Mouse (Mus musculus) heart, embryonic 10.5 days (tissue): Measurements from ENCODE around the gene Nin. TPM values are rescaled to one million over a fixed set of nuclear protein-coding genes. Genes with fewer than 3 reads are reported as not detected.

Experiments used
- DNase-seq: peaks from one replicate; pipeline ENCODE4 v3.0.0-alpha.2; 2017; ENCODE audit warnings: low spot score
- H3K27ac ChIP-seq: fragments of 300-500 bp; sonication (generic); 2 replicates; pipeline ENCODE4 v1.5.1; 2016; ENCODE audit warnings: mild to moderate bottlenecking
- H3K27me3 ChIP-seq: fragments of 300-500 bp; sonication (generic); 2 replicates; pipeline ENCODE4 v1.6.1; 2016; ENCODE audit warnings: mild to moderate bottlenecking; ENCODE audit not compliant: poor library complexity, insufficient read depth, severe bottlenecking
- H3K36me3 ChIP-seq: fragments of 300-500 bp; sonication (generic); 2 replicates; pipeline ENCODE4 v1.6.1; 2016; ENCODE audit warnings: mild to moderate bottlenecking, moderate library complexity
- H3K4me1 ChIP-seq: fragments of 300-500 bp; sonication (generic); 2 replicates; pipeline ENCODE4 v1.6.1; 2016; ENCODE audit warnings: mild to moderate bottlenecking
- H3K4me3 ChIP-seq: fragments of 300-500 bp; sonication (generic); 2 replicates; pipeline ENCODE4 v1.5.1; 2016; ENCODE audit warnings: mild to moderate bottlenecking, moderate library complexity
- H3K9me3 ChIP-seq: fragments of 300-500 bp; sonication (generic); 2 replicates; pipeline ENCODE4 v1.6.1; 2016; ENCODE audit warnings: mild to moderate bottlenecking, moderate library complexity
- WGBS: fragments of 180-500 bp; shearing (Covaris S2); methylation state at CpG from one replicate; pipeline ENCODE4 v1.1.7; 2016; 5-methylcytosine and 5-hydroxymethylcytosine counted together
- polyA plus RNA-seq: library from polyadenylated mRNA; unstranded; fragments of >200 nt; fragmentation: Nextera tagmentation; extraction: Ambion mirVana; gene quantifications from 2 replicates; pipeline ENCODE4 v1.2.1, GENCODE M21; 2016

The Nin gene
- polyA plus RNA-seq, 1 experiment from 2014 or later: 5.9 TPM

DNA sequence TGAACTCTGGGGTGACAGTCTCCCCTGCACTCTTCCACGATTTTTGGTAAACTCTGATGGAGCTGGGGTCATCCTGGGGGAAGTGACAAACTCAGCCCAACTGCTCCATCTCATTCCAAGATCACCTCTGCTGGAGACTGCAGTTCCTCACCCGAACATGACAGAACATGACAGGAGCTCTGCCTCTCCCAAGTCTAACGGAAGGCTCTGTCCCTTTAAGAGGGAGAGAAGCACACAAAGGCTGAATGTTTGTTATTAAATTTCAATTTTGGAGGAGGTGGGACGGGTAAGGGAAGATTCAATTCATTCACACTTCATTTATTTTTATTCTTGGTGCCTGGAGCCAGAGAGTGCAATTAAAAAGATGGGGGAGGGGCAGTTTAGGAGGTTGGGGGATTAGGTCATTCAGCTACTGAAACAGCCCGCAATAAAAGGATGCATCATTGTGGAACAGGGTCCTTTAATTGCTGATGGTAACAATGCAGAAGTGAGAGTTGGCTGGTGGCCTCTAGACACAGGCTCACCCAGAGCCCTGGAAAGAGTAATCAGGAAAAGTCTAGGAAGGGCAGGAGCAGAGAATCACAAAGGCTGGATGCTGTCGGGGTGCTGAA lies 44.8 kb downstream of the Nin start:
- Histone ChIP-seq H3K27me3 (no peaks in the 10 kb centered on the region), H3K4me3 (no peak overlapping the region), H3K9me3 (no peaks in the 10 kb centered on the region), H3K27ac (no peak overlapping the region), H3K4me1 (peaks cover 19% of the 10 kb centered on the region), H3K36me3 (no peaks in the 10 kb centered on the region)
- 50% methylated on average over 6 of the region's 6 CpGs for WGBS
- no peak for DNase-seq

- no peak for DNase-seq
- H3K27me3 ChIP-seq: no peaks in the 10 kb centered on the region
- no peaks in the 10 kb centered on the region for H3K36me3 ChIP-seq
- H3K4me1 ChIP-seq: peaks cover 17% of the 10 kb centered on the region
- H3K4me3 ChIP-seq: no peak overlapping the region
- no peaks in the 10 kb centered on the region for H3K9me3 ChIP-seq
- 80% methylated on average over 9 of the region's 9 CpGs for WGBS
- H3K27ac ChIP-seq: no peak overlapping the region
Observed at GRCm38 (mm10) chr12:70067849-70068248, 45.7 kb downstream of the Nin start.

DNA sequence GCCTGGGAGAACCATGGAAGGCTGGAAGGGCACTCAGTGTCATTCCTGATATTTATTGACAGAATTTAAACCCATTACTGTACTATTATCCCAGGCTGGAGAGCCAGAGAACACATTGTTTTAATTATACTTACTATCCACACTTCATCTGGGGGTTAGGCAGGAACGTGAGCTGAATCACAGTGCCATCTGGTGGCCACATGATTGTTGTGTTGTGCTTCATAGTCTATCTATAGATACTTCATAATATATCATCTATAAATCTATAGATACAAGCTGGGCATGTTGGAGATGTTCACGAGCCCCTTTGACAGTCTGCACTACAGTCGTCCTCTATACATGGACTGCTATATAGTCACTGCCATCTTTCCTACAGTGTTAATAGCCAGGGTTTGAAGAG lies 51.4 kb downstream of the Nin start:
- 41% methylated on average over 3 of the region's 3 CpGs for WGBS
- H3K4me3 ChIP-seq: no peak overlapping the region
- no peaks in the 10 kb centered on the region for H3K27me3 ChIP-seq
- no peaks in the 10 kb centered on the region for H3K4me1 ChIP-seq
- H3K9me3 ChIP-seq: no peaks in the 10 kb centered on the region
- no peak overlapping the region for H3K27ac ChIP-seq
- H3K36me3 ChIP-seq: 0 out of 2 replicates have a peak, but pooled peaks cover 3% of the 10 kb centered on the region
- no peak for DNase-seq

- DNase-seq: no peak
- peaks cover 25% of the 10 kb centered on the region for H3K36me3 ChIP-seq
Observed at GRCm38 (mm10) chr12:70058956-70059851, 54.3 kb downstream of the Nin start.

GRCm38 (mm10) chr12:70050699-70051098 lies 62.8 kb downstream of the Nin start:
- no peak overlapping the region for H3K27ac ChIP-seq
- DNase-seq: no peak
- H3K36me3 ChIP-seq: peaks cover 63% of the 10 kb centered on the region
- H3K27me3 ChIP-seq: no peaks in the 10 kb centered on the region
- no peaks in the 10 kb centered on the region for H3K9me3 ChIP-seq
- 60% methylated on average over 7 of the region's 7 CpGs for WGBS
- peaks cover 6% of the 10 kb centered on the region; the same call in 1 of the 2 replicates for H3K4me1 ChIP-seq
- H3K4me3 ChIP-seq: no peak overlapping the region

More at GRCm38 (mm10) chr12:70058956-70059851, 54.3 kb downstream of the Nin start:
- 71% methylated on average over 14 of the region's 14 CpGs for WGBS
- H3K27me3 ChIP-seq: no peaks in the 10 kb centered on the region
- no peak overlapping the region for H3K27ac ChIP-seq
- H3K9me3 ChIP-seq: no peaks in the 10 kb centered on the region
- no peak overlapping the region for H3K4me3 ChIP-seq
- H3K4me1 ChIP-seq: no peaks in the 10 kb centered on the region

DNA sequence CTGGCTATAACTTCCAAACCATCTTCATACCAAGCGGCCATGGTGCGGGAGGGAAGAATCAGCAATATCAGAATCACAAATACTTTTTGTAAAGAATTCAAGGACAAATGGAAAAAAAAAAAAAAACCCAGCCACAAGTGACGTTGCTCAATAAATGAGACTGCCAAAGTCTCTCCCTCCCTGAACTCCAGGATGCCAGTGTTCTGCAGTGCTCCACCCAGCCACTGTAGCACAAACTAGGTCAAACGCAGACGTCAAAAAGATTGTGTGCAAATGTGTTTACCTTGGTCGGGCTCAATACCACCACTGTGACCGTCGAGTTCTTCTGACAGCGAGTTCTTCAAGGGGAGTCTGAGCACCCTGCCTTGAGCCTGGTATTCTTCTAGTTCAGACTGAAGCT lies 64.8 kb downstream of the Nin start:
- Histone ChIP-seq H3K27me3 (no peaks in the 10 kb centered on the region), H3K9me3 (no peaks in the 10 kb centered on the region), H3K27ac (no peak overlapping the region), H3K4me1 (peaks cover 6% of the 10 kb centered on the region; the same call in 1 of the 2 replicates), H3K4me3 (no peak overlapping the region), H3K36me3 (peaks cover 57% of the 10 kb centered on the region)
- 80% methylated on average over 9 of the region's 9 CpGs for WGBS
- no peak for DNase-seq

DNA sequence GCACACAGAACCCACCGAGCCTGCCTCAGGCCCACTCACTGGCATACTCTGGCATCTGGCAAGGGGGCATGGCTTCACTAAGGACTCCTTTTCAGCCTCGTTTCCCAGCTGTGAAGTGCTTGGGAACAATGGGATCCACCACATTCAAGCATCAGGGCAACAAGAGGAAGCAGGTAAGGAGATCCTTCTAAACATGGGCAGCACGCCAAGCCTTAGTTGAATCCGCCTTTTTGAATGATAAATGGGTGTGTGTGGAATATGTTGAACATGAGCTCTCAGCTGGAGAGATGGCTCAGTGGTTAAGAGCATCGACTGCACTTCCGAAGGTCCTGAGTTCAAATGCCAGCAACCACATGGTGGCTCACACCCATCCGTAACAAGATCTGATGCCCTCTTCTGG lies 66.2 kb downstream of the Nin start:
- 91% methylated on average over 7 of the region's 7 CpGs for WGBS
- DNase-seq: no peak
- Histone ChIP-seq H3K4me3 (no peak overlapping the region), H3K4me1 (peaks cover 6% of the 10 kb centered on the region; the same call in 1 of the 2 replicates), H3K27ac (no peak overlapping the region), H3K27me3 (no peaks in the 10 kb centered on the region), H3K36me3 (peaks cover 68% of the 10 kb centered on the region), H3K9me3 (no peaks in the 10 kb centered on the region)

GRCm38 (mm10) chr12:70044353-70044752 lies 69.2 kb downstream of the Nin start:
- peaks cover 6% of the 10 kb centered on the region; the same call in 1 of the 2 replicates for H3K4me1 ChIP-seq
- no peak overlapping the region for H3K27ac ChIP-seq
- H3K36me3 ChIP-seq: peaks cover 64% of the 10 kb centered on the region
- no peaks in the 10 kb centered on the region for H3K9me3 ChIP-seq
- H3K4me3 ChIP-seq: no peak overlapping the region
- 73% methylated on average over 4 of the region's 4 CpGs for WGBS
- H3K27me3 ChIP-seq: no peaks in the 10 kb centered on the region
- DNase-seq: no peak

DNA sequence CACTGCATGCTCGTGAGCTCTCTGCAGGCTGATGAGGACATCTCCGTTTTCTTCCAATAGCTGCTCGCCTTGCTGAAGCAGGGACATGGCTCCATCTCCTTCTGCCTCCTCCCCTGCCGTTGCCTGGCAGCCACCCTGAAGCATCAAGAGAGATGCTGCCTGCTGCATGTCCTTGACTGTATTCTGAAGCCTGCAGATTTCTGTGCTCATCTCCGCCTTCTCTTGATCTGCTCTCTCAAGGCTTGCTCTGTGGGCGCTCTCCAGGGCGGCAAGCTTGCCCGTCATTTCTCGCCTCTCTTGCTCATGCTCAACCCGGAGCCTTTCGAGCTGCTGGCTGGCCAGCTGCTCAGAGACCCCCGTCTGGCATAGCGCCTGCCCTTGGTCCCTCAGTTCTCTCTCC lies 70.1 kb downstream of the Nin start:
- no peak for DNase-seq
- Histone ChIP-seq H3K4me1 (peaks cover 5% of the 10 kb centered on the region; the same call in 1 of the 2 replicates), H3K27ac (no peak overlapping the region), H3K27me3 (no peaks in the 10 kb centered on the region), H3K4me3 (no peak overlapping the region), H3K9me3 (no peaks in the 10 kb centered on the region), H3K36me3 (peaks cover 59% of the 10 kb centered on the region)
- WGBS: 84% methylated on average over 13 of the region's 13 CpGs

DNA sequence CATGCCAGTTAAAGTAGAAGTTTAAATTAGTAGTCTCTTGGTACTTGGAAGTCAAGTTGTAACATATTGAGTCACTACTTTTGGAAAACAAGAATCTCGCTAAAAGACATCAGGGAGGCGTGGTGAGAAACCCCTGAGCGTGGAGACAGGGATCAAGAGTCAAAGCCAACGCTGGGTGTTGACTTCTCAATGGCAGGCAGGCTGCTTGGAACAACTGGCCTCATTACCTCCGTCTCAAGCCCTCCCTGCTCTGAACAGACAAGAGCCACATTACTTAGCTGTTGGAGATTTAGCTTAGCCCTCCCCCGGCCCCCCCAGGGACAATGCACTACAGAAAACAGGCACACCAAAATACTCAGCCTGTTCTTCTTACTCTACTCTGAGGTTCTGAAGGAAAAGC lies 72.5 kb downstream of the Nin start:
- Histone ChIP-seq H3K9me3 (no peaks in the 10 kb centered on the region), H3K27me3 (no peaks in the 10 kb centered on the region), H3K27ac (no peak overlapping the region), H3K4me3 (no peak overlapping the region), H3K4me1 (no peaks in the 10 kb centered on the region), H3K36me3 (peaks cover 48% of the 10 kb centered on the region)
- no peak for DNase-seq
- 80% methylated on average over 6 of the region's 6 CpGs for WGBS

GRCm38 (mm10) chr12:70036722-70037305 lies 76.7 kb downstream of the Nin start:
- H3K9me3 ChIP-seq: no peaks in the 10 kb centered on the region
- no peak overlapping the region for H3K4me3 ChIP-seq
- no peak for DNase-seq
- H3K4me1 ChIP-seq: no peaks in the 10 kb centered on the region; the same call in 1 of the 2 replicates
- WGBS: 94% methylated on average over 19 of the region's 19 CpGs
- peaks cover 22% of the 10 kb centered on the region for H3K36me3 ChIP-seq
- no peak overlapping the region for H3K27ac ChIP-seq
- no peaks in the 10 kb centered on the region for H3K27me3 ChIP-seq

GRCm38 (mm10) chr12:70026233-70026632 lies 87.3 kb downstream of the Nin start:
- Histone ChIP-seq H3K9me3 (no peaks in the 10 kb centered on the region), H3K27me3 (no peaks in the 10 kb centered on the region), H3K36me3 (peaks cover 41% of the 10 kb centered on the region), H3K27ac (no peak overlapping the region), H3K4me3 (no peak overlapping the region), H3K4me1 (no peaks in the 10 kb centered on the region)
- no peak for DNase-seq

DNA sequence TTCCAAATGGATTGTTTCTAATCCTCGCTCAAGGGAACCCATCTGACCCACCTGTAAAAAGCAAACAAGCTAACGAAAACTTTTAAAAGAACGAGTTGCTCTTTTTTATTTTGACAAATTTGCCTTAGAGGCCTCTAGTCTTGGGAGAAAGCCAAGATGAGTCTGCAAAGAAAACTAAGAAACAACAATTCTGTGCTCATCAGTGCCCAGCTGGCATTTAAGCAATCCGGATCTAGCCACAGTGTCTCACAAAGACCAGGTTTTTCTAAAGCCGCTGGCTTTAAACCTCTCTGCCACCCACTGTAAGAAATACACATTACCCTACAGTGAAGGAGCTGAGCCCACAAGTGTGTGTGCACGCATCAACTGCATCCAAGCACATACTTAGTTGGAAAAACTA lies 88.1 kb downstream of the Nin start:
- peaks cover 47% of the 10 kb centered on the region for H3K36me3 ChIP-seq
- no peaks in the 10 kb centered on the region for H3K9me3 ChIP-seq
- no peak overlapping the region for H3K27ac ChIP-seq
- no peaks in the 10 kb centered on the region for H3K27me3 ChIP-seq
- DNase-seq: no peak
- no peak overlapping the region for H3K4me3 ChIP-seq
- no peaks in the 10 kb centered on the region for H3K4me1 ChIP-seq
- 91% methylated on average over 6 of the region's 6 CpGs for WGBS
